Mouse (Mus musculus) layer of hippocampus, postnatal 36 days (tissue): ENCODE data around the gene Ovca2. TPM values are rescaled to one million over a fixed set of nuclear protein-coding genes. Genes with fewer than 3 reads are reported as not detected.

ENCODE experiments used
- DNase-seq, 2 experiments: peaks; one replicate each; pipeline ENCODE4 v3.0.0; 2022
- total RNA-seq, 2 experiments: library from RNA; stranded (reverse); gene quantifications; 2 replicates each; pipeline ENCODE4 v1.2.3; 2021

Gene Ovca2
- total RNA-seq, 2 experiments from 2014 or later: 18.0 to 19.9 TPM

DNA sequence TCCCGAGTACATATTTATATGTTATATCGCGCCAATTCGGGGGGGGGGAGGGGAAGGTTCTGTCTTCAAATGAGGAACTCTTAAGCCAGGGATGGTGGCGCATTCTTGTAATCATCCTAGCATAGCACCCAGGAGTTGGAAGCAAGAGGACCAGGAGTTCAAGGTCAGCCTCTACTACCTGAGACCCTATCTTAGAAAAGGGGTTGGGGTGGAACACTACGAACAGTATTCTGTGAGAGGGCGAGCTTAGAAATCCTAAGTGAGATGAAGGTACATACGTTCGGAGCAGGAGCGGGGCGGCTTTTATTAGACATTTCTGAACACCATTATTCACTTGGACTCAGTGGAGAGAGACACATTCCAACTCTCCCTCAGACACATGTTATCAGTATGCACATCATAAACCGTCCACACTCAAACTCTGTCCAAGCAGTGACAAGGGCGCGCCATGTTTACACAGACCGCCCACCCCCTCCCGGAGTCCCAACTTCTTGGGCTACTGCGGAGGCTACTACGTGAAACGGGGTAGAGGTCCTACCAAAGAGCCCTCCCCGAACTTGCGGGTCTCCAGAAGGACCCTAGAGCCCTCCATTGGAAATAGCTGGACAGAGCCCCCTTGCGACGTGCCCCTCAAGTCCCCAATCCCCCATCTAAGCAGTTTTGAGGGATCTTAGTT lies 9.1 kb downstream of the Ovca2 start, which contains the start of gene Hic1:
TSS of gene Hic1 (minus strand) at position 115 of the 676 bp plus-strand sequence.
- no peak for DNase-seq

DNA sequence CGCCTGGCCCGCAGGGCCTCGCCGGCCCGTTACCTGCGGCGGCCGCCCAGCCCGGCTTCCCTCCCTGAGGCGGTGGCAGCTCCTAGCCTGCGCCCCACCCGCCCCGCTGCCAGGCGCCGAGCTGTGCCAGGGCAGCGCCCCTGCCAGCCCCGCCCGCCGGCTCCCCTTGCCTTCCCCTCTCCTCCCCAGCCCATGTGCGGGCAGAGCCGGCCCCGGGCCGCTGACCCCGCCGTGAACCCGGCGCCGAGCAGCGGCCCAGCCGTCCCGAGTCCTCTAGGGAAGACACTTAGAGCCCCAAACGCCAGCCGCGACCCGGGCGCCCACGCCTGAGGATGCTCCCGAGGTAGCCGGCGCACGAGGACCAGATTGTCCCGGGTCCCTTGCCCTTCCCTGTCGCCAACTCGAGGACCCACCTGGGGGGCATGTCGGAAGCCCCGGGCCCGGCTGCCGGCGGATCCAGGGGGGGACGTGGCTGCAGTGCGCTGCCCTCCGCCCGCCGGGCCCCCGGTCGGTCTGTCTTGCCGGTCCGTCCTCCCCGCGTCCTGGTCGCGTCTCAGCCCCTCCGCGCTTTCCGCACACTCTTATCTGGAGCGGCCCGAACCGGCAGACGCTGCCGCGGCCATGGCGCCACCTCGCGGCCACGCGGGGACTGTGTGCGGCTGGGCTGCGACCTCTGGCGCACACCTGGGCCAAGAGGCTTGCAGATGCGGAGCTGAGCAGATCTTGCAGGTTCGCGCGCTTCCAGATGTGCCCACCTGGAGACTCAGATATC lies 9.9 kb downstream of the Ovca2 start:
- DNase-seq: peak in 1 of 2 experiments; percentile 74

DNA sequence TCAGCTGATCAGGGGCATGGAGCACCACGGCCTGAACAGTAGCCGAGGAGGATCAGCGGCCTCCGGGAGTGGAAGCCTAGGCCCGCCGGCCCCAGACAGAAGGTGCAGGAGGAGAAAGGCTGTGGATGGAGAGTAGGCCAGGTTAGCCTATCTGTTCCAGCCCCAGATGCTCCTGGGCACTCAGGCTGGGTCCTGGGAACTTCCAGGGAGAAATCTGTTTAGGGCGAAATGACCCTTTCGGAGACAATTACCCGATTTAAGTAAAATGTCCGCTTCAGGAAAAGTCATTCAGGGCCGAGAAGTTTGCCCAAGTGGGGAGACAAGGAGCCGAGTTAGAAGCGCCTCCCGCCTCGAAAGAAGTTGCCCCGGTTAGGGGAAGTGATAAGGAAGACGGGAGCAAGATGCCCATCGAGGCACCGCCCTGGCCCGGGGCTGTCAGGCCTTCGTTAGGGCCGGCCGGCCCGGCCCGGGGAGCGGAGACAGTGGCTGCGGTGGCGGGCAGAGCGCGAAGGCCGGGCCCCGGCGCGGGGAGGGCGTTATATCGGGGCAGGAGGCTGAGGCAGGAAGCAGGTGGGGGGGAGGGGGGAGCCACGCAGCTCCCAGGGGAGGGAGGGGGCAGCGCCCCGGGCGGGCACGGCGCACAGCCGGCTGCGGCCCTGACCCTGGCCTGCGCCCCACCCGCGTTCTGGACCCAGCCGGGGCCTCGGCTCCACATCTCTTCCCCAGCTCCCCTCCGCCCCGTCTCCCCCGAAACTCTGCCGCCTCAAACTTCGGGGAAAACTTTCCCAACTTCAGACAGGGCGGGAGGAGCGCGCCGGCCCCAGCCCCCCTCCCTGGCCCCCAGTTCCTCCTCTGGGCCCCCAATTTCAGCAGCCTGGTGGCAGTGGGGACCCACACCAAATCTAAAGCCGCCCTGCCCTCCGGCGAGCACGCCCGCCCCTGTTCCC lies 10.7 kb downstream of the Ovca2 start:
- peak in 1 of 2 experiments; percentile 2 for DNase-seq

DNA sequence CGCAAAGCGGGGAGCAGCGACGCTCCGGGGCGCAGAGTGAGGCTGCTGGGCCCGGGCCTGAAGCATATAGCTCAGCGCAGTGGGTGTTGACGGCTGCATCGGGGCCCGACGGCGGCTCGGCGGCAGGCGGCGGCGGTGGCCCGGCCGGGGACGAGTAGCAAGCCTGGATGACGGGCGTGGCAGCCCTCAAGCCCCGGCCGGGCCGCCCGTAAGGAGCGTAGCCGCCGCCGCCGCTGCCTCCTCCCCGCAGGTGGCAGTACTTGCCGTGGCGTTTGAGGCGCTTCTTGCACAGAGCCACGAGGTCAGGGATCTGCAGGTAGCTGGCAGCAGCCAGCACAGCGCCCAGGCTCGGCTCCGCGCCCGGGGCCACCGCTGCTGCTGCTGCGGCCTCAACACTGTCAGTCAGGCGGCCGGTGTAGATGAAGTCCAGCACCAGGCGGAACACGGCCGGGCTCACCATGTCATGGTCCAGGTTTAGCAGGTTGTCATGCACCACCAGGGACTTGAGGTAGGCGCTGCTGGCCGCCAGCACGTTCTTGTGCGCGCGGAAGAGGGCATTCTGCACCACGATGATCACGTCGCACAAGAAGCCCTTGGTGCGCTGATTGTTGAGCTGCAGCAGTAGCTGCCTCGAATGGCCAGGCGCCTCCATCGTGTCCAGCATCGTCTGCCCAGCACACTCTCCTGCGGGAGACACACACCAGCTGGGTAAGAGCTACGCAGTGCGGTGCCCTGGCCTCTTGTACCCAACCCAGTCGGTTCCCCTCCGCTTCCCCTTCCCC lies 11.6 kb downstream of the Ovca2 start:
- DNase-seq: peak in 1 of 2 experiments; percentile 10

DNA sequence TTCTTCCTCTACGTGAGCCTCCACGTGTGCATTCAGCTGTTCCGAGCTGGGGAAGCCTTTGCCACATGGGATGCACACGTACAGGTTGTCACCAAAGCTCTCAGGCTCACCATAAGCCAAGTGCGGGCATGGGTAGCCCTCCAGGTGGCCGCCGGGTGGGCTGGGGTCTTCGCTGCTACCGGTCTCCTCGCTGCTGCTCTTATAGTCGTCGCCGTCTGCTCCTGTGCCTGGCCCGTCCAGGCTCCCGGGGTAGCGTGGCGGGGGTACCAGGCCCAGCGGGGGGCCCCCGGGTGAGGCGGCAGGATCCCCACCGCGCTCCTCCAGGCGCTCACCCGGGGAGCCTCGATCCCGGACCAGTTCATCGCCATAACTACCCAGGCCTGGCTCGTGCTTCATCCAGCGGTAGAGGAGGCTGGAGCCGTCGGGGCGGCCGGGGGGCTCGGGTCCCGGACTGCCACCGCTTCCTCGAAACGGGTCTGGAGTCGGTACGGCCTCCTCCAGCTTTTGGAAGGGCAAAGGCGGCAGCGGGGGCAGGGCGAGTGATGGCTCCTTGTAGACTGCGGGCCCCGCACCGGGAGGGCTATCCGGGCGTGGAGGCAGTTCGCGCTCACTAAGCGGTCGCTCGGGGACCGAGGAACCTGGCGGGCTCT lies 12.3 kb downstream of the Ovca2 start:
- no peak for DNase-seq

DNA sequence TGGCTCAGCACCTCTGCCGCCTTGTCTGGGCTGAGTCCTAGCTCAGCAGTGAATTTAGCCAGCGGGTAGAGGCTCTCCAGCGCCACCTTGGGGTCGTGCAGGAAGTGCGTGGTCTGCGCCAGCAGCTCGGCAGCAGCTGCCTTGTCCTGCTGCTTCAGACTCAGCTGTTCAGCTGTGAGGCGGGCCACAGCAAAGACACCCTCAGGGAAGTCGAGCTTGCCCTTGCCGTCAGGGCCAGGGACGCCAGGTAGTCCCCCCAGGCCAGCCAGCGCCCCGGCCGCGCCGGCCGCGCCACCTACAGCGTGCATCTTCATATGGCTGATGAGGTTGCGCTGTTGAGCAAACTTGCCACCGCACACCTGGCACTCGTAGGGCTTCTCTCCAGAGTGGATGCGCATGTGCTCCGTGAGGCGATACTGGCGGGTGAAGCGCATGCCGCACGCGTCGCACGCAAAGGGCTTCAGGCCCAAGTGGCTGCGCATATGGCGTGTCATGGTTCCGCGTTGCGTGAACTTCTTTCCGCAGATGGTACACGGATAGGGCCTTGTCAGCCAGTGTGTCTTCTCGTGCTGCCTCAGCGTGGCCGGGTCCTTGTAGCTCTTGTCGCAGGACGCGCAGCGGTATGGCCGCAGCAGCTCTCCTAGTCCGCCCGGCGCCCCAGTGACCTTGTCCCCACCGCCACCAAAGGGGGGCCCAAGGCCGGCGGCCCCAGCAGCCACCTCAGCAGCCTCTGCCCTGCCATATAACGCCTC lies 13.0 kb downstream of the Ovca2 start:
- DNase-seq: peak; percentile 77 to 82

DNA sequence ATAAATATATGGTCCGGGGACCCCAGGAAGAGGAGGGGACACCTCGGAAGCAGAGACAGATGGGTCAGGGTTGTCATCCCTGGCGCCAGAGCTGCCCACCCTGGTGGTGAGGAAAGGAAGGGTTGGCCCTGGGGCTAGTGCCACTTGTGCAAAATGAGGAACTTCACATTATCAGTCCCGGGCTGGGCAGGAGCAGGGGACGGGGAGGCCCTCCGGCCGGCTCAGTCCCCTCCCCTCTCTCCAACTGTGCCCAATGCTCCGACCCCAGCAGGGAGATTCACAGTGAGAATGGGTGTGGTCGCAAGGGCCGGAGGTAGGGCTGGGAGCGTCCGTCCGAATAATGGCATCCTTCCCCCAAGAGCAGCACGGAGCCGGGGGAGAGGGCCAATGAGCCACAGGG lies 13.9 kb downstream of the Ovca2 start:
- peak in 1 of 2 experiments; percentile 6 for DNase-seq

DNA sequence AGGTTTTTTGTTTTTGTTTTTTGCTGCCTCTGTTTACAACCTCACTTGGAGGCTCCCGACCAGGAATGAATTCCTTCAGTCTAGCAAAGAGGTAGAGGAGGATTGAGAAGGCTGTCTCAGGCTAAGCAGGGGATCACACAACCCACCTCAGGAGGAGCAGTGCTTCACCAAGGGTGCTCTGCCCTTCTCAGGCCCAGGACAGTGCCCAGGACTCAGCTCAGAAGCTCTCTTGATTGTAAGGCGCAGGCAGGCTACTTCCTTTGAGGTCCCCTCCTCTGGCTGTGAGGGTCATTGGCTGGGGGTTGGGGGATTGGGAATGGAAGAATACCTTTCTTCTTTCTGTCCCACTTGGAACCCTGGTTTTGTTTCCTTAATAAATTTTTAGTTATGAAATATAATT lies 14.6 kb downstream of the Ovca2 start:
- no peak for DNase-seq

DNA sequence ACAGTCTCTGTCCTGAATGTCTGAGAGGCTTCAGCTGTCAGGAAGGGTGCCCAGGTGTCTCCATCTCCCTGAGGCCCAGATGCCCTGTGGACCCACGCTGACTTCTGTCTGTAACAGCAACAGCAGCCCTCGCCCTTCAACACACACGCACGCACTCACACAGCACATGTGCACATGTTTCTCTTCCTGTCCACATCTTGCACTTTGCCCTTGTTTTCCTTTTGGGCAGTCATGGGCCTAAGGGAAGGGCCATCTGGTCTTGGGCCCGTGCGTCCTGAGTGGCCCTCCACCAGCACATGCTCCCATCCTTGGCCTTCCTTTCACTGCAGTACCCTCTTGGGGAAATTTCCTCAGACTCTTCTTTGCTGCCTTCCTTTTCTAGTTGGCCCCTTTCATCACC lies 15.3 kb downstream of the Ovca2 start:
- no peak for DNase-seq

DNA sequence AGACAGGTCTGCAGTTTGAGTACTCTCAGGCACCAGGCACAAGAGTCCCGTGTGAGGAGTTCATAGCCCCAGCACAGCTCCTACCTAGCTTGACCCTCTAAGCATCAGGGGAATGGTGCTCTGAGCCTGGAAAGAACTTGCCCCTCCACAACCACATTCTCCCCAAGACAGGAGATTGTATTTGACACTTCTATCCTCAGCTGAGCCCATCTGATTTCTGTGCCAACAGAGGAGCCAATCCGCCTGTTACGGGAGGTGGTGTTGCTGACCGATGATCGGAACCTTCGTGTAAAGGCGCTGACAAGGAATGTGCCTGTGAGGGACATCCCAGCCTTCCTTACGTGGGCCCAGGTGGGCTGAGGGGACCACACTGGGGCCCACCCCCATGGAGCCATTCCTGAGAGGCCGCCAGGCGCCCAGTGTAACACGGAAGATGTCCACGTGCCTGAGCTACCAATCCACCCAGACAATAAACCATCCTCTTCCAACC lies 16.0 kb downstream of the Ovca2 start:
- DNase-seq: no peak

DNA sequence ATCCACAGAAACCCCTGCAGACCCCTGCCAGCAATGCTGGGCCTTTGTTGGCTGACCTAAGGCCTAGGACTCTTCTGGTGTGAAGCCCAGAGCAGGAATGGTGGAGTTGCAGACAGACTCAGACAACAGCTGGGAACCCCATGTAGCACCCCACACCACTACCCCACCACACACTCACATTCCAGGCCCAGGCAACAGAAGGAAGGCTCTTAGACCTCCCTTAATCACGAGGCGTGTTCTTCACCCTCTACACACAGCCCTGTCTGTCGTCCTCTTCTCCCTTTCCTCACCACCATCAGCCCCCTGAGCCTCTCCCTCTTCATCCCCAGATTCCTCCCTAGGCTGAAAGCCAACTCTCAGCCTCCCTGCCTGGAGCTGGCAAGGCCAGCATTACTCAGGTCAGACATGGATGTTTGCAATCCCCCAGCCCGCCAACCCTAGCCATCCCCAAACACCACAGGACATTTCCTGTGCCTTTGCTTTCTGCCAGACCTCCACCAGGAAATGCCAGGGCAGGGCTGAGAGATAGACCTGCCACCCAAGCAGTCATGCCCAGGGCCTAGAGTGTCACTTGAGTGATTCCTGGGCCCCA lies 17.1 kb downstream of the Ovca2 start:
- no peak for DNase-seq

DNA sequence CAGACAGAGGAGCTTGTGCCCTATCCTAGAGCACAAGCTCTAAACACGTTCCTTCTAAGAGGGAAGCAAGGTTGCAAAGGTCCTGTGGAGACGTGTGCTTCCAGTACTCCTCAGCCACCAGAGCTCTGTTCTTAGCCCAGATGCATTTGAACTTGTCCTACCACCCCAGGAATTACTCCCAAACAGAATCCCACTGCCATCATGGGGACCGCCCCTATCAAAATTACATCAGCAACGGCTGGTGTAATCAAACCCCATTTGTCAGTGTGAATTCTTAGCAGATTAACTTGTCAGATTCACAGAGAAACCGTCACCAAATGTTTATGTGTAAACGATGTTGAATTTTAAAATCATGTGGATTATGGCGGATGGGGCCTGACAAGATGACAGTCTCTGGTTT lies 17.7 kb downstream of the Ovca2 start:
- no peak for DNase-seq

DNA sequence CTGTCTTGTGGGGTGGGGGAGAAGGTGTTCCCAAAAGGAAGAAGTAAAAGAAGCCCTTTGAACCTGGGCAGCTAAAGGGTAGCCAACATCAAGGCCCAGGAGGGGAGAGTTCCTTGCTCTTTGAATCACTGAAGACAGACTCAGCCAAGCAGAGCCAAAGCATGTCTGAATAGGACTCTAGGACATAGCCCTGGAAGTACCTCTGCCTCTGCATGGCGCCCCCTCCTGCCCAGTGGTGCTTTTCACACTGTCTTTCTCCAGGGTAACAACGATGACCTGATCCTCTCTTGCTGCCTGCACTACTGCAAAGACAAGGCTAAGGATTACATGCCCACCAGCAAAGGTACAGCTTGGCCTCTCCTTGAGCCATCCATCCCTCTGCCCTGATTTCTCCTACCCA lies 19.1 kb downstream of the Ovca2 start:
- no peak for DNase-seq

DNA sequence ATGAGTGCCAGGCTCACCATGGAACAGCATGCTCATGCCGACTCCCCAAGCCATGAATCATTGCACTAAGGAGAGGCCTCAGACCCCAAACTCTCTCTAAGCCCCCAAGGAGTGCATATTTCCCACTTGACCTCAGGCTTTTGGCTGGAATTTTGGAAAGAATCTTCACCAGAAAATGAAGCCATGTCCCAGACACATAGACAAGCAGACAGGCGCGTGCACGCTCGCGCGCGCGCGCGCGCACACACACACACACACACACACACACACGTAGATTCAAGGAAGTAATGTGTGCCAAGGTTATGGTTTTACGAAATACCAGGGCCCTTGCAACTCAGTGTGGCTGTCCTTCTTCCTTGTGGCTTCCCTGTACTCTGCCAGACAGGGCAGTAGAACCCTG lies 20.2 kb downstream of the Ovca2 start:
- no peak for DNase-seq

DNA sequence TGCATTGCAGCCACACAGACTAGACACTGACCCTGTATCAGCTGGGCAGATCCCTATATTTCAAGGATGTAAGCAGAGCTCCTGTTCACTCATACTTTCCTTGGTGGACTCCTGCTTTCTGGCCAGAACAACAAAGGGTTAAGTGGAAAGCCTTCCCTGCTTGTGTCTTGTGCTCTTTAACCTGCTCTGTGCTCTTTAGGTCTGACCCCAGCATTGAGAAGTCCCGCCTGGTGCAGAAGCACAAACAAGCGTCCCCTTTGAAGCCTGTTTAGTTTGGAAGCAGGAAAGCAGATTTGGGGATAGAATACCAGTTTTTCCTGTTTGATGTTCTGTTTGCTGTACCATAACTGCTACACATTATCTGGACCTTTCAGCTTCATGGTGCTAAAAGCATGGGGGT lies 20.7 kb downstream of the Ovca2 start:
- DNase-seq: no peak

DNA sequence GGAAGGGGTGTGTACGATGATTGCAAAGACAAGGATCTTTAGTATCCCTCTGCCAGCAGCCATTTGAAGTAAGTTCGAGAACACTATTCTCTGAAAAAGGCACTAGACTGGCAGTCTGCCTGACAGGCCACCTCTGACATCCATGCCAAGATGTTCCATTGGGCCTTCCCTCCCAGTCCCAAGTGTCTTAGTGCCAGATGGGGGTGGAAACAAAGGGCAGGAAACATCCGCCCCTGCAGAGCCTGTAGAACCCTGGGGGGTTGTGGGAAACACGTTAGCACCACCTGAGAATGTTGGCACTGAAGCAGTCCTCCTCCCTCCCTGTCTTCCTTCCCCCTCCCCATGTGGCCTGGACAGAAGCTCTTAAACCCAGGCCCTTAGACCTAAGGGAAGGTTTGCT lies 21.6 kb downstream of the Ovca2 start:
- DNase-seq: no peak

DNA sequence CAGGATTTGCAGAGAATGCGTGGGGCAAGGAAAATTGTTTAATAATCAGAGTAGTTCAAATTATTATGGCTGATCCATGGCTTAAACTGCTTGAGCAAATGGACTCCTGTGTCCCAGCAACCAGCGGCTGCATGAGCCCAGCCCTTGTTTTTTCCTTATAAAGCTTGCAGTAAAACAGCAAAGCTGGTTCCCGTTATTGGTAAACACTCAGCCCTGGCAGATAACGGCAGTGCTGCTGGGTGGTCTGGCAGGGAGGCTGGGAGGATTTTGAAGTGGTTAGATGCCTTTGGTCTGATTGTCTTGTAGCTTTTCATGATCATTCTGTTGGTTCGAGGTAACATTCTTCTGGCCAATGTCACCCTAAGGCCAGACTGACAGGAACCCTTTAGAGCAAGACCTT lies 22.2 kb downstream of the Ovca2 start:
- DNase-seq: no peak

DNA sequence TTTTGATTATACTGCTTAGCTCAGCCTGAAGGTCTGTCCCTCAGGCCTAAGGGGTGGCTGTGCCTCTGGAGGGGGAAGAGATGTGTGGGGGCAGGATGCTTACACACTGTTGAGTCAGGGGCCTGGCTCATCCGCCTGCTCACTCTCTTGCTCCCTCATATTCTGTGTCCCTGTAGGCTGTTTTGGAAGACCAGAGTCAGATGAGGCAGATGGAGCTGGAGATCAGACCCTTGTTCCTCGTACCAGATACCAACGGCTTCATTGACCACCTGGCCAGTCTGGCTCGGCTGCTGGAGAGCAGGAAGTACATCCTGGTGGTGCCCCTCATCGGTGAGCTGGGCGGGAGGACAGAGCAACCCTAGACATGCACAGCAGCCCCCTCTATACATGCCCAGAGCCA lies 22.6 kb downstream of the Ovca2 start:
- no peak for DNase-seq

DNA sequence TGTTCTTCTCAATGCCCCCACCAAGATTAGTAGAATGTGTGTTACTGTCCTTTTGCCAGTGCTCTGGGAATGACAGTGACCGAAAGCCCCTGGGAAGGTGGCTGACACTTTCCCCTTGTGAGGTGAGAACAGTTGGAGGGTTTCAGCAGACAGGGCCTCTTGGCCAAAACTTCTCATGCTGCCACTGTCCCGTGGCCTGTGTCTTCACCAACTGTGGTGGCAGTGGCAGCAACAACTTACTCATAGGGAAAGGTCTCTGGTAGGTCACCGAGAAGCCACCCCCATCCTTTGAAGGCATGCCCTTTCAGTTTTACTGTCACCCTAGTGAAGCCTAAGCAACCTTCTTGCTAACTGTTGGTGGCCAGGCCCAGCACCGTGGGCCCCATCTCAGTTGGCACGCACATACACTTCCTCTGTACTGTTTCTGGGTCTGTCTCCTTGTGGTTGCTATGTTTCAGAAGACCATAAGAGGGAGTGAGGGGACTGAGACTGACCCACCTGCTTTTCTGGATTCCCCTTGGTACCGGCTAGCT lies 24.5 kb downstream of the Ovca2 start:
- no peak for DNase-seq
